Mouse (Mus musculus) intestine, embryonic 14.5 days (tissue): ENCODE data around the gene Lrfn5. TPM values are rescaled to one million over a fixed set of nuclear protein-coding genes. Genes with fewer than 3 reads are reported as not detected.

Experiments
- ATAC-seq: fragments of 200-750 bp; cut with Nextera tagmentation; replicated peaks from 2 replicates; pipeline ENCODE4 v1.8.0; 2017; ENCODE audit warnings: low read depth, moderate number of reproducible peaks, moderate TSS enrichment, moderate library complexity; ENCODE audit not compliant: low FRiP score, low TSS enrichment
- DNase-seq: peaks from one replicate; pipeline ENCODE4 v3.0.0-alpha.2; 2018; ENCODE audit warnings: low spot score
- H3K27ac ChIP-seq: fragments of 300-500 bp; sonication (generic); 2 replicates; pipeline ENCODE4 v1.5.1; 2014; ENCODE audit warnings: low read depth, mild to moderate bottlenecking, control low read depth
- H3K27me3 ChIP-seq: fragments of 300-500 bp; sonication (generic); replicated peaks from 2 replicates; pipeline ENCODE4 v1.6.1; 2014; ENCODE audit warnings: low read length, control low read depth; ENCODE audit not compliant: control insufficient read depth, insufficient read depth
- H3K36me3 ChIP-seq: fragments of 300-500 bp; sonication (generic); 2 replicates; pipeline ENCODE4 v1.6.1; 2014; ENCODE audit warnings: low read length, control low read depth; ENCODE audit not compliant: control insufficient read depth, insufficient read depth
- H3K4me1 ChIP-seq: fragments of 300-500 bp; sonication (generic); replicated peaks from 2 replicates; pipeline ENCODE4 v1.6.1; 2014; ENCODE audit warnings: low read length, control low read depth, mixed read lengths; ENCODE audit not compliant: control insufficient read depth, insufficient read depth
- H3K4me2 ChIP-seq: fragments of 300-500 bp; sonication (generic); 2 replicates; pipeline ENCODE4 v1.6.1; 2014; ENCODE audit warnings: low read length
- H3K4me3 ChIP-seq: fragments of 300-500 bp; sonication (generic); 2 replicates; pipeline ENCODE4 v1.5.1; 2014; ENCODE audit warnings: low read depth, low read length, control low read depth, mixed read lengths
- H3K9ac ChIP-seq: fragments of 300-500 bp; sonication (generic); 2 replicates; pipeline ENCODE4 v1.6.1; 2014; ENCODE audit warnings: mild to moderate bottlenecking, low read length
- H3K9me3 ChIP-seq: fragments of 300-500 bp; sonication (generic); 2 replicates; pipeline ENCODE4 v1.6.1; 2016; ENCODE audit warnings: low read length, control low read depth; ENCODE audit not compliant: control insufficient read depth
- WGBS: fragments of 180-500 bp; shearing (Covaris S2); extraction: QIAGEN DNeasy Blood & Tissue Kit; methylation state at CpG from one replicate; pipeline ENCODE4 v1.1.7; 2014; 5-methylcytosine and 5-hydroxymethylcytosine counted together
- polyA plus RNA-seq: library from polyadenylated mRNA; unstranded; fragments of >200 nt; fragmentation: Nextera tagmentation; extraction: Ambion mirVana; gene quantifications from 2 replicates; pipeline ENCODE4 v1.2.1, GENCODE M21; 2014

Lrfn5 gene
- polyA plus RNA-seq, 1 experiment from 2014 or later: 2.5 TPM

DNA sequence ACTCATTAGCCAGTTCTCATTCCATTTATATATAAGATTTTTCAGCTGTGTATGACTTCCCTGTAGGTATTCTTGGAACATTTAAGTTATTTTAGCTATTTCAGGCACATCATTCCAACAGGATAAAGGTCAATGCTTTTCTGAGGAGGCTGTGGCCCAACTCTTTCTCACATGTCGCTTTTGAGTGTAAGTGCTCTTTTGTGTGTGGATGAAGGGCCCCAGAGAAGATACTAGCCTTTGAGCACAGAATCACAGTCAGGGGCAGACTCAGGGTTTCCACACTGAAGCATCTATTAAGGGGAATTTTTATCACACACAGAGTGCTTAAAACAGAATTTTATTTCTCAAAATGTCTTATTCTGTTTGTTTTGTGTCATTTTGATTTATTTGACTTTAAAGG is 331.2 kb downstream of the Lrfn5 start:
- Histone ChIP-seq H3K4me2 (no peak overlapping the region), H3K27me3 (no peaks in the 10 kb centered on the region), H3K4me1 (no peaks in the 10 kb centered on the region), H3K9me3 (no peaks in the 10 kb centered on the region), H3K9ac (no peak overlapping the region), H3K27ac (no peak overlapping the region), H3K4me3 (no peak overlapping the region), H3K36me3 (no peaks in the 10 kb centered on the region)
- WGBS: 57% methylated on average over 1 of the region's 1 CpGs
- DNase-seq (no peak), ATAC-seq (no peak)
